Mouse (Mus musculus) embryonic fibroblast, embryonic 13.5 days (primary cell): ENCODE data around the gene Pum1. TPM values are rescaled to one million over a fixed set of nuclear protein-coding genes. Genes with fewer than 3 reads are reported as not detected.

Experiments used
- H3K27ac ChIP-seq: 2 replicates; pipeline ENCODE4 v1.5.1; 2012; ENCODE audit warnings: low read length, control low read depth, inconsistent platforms; ENCODE audit not compliant: insufficient read depth
- H3K4me1 ChIP-seq: 2 replicates; pipeline ENCODE4 v1.6.1; 2011; ENCODE audit warnings: low read length; ENCODE audit not compliant: control insufficient read depth, insufficient read depth
- H3K4me3 ChIP-seq: 2 replicates; pipeline ENCODE4 v1.5.1; 2011; ENCODE audit warnings: mild to moderate bottlenecking, control low read depth, low read length; ENCODE audit not compliant: insufficient read depth
- CTCF ChIP-seq: IDR thresholded peaks from 2 replicates; pipeline ENCODE4 v1.5.1; 2011; ENCODE audit warnings: mild to moderate bottlenecking, control low read depth, low read length, moderate library complexity, borderline replicate concordance; ENCODE audit not compliant: insufficient read depth
- POLR2A ChIP-seq: IDR thresholded peaks from 2 replicates; pipeline ENCODE4 v1.6.1; 2011; ENCODE audit warnings: low read depth, mild to moderate bottlenecking, control low read depth, low read length, moderate library complexity
- polyA plus RNA-seq: library from polyadenylated mRNA; stranded (reverse); fragments of >200 nt; gene quantifications from 2 replicates; pipeline ENCODE4 v1.2.4, GENCODE M21; 2011; ENCODE audit warnings: low read depth; ENCODE audit not compliant: missing spikeins, insufficient read length

Pum1 gene
- polyA plus RNA-seq, 1 experiment = 52.7 TPM

DNA sequence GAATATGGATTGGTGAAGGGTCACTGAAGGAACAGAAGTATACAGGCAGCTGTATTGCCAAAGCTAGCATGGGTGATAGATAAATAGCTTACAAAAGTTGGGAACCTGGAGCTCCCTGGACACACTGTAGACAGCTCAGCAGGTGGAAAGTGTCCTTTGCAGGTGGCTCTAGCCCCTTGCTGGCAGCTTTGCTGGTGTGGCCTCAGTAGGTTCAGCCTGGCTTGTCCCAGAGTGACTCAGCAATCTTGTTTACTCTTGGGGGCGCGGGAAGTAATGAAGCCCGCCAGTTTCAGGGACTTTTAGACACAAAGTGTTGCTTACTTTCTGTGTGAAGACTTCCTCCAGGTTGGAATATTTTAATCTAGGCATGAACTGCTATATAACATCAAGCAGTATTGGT is 31.9 kb downstream of the Pum1 start:
- no peak overlapping the region for H3K27ac ChIP-seq

DNA sequence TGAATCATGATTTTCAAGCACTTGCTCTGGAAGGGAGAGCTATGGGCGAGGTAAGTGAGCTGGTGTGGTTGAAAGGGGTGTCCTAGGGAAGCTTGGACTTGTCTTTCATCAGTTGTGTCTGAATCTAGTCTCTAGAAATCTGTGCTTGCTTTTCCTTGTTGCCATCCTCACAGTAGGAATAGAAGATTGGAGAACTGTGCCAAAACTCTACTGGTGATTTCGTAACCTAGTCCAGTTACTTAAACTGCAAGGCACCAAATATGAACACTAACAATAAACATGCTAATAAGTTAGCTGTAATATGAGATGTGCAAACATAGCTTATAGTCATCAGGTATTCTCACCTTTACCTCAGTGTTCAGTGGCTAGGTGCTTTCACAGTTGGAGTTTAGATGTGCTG is 37.9 kb downstream of the Pum1 start:
- Histone ChIP-seq H3K4me1 (peaks cover 7% of the 10 kb centered on the region; the same call in 1 of the 2 replicates), H3K27ac (no peak overlapping the region), H3K4me3 (no peak overlapping the region)
- no peak for TF ChIP-seq CTCF
- TF ChIP-seq POLR2A = no peak

More for the DNA sequence above, 31.9 kb downstream of the Pum1 start:
- Histone ChIP-seq H3K4me1 (no peaks in the 10 kb centered on the region), H3K4me3 (no peak overlapping the region)
- TF ChIP-seq CTCF = no peak
- no peak for TF ChIP-seq POLR2A

DNA sequence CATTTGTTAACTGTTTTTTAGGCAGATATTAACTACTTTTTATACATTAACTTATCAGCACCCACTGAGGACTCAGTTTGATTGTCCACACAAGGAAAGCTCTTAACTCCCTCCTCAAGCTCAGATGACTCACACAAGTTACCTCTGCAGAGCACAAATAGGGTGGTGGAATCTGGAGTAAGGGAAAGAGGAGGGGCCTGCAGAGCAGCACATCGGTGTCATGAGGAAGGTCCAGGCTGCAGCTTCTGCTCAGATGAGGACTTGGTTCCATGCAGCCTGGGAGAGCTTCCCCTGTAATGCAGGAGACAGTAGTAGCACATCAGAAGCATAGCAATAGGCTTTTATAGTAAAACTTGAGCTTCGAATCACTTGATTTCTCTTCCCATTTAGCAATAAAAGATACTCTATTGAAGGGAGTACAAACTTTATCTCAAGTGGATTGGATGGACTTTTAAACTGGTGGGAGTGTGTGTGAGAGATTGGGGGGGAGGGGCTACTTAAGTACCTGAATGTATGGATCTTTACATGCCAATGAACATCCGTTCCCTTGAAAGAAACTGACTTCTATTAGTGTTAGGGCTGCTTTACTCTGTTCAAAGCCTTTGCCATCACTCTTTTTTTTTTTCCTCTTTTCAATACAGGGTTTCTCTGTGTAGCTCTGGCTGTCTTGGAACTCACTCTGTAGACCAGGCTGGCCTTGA is 39.9 kb downstream of the Pum1 start:
- Histone ChIP-seq H3K4me1 (peaks cover 10% of the 10 kb centered on the region; the same call in 1 of the 2 replicates), H3K27ac (no peak overlapping the region), H3K4me3 (no peak overlapping the region)
- no peak for TF ChIP-seq POLR2A
- TF ChIP-seq CTCF = no peak

DNA sequence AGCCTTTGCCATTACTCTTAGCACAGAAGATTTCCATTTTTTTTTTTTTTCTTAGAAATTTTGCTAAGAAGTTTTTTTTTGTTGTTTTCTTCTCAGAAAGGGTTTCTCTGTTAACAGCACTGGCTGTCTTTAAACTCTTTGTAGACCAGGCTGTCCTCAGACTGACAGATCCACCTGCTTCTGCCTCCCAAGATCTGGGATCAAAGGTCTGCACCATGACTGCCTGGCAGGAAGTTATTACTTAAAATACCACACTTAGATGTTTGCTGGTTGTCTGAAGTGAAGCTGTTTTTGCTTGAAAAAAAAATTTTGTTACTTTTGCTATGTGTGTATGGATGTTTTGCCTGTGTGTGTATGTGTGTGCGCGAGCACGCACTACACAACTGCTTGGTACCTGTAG is 40.5 kb downstream of the Pum1 start:
- Histone ChIP-seq H3K4me1 (peaks cover 10% of the 10 kb centered on the region; the same call in 1 of the 2 replicates), H3K27ac (no peak overlapping the region), H3K4me3 (no peak overlapping the region)
- no peak for TF ChIP-seq CTCF
- no peak for TF ChIP-seq POLR2A

DNA sequence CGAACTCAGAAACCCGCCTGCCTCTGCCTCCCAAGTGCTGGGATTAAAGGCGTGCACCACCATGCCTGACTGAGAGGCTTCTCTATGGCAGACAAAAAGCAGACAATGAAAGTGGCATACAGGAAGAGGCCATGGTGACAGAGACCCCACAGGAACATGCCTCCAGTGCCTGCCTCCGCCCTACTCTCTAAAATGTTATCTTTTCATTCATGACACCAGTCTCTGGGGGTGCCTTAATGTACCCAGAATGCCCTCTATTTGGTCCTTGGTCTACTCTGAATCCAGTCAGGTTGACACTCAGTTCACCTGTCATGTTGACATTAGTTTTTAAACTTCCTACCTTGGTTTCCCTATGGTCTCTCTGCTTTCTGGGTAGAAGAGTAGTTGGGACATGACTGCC is 41.5 kb downstream of the Pum1 start:
- no peak overlapping the region for H3K27ac ChIP-seq
- no peak for TF ChIP-seq CTCF
- H3K4me1 ChIP-seq = peaks cover 12% of the 10 kb centered on the region; the same call in 1 of the 2 replicates
- H3K4me3 ChIP-seq = no peak overlapping the region

DNA sequence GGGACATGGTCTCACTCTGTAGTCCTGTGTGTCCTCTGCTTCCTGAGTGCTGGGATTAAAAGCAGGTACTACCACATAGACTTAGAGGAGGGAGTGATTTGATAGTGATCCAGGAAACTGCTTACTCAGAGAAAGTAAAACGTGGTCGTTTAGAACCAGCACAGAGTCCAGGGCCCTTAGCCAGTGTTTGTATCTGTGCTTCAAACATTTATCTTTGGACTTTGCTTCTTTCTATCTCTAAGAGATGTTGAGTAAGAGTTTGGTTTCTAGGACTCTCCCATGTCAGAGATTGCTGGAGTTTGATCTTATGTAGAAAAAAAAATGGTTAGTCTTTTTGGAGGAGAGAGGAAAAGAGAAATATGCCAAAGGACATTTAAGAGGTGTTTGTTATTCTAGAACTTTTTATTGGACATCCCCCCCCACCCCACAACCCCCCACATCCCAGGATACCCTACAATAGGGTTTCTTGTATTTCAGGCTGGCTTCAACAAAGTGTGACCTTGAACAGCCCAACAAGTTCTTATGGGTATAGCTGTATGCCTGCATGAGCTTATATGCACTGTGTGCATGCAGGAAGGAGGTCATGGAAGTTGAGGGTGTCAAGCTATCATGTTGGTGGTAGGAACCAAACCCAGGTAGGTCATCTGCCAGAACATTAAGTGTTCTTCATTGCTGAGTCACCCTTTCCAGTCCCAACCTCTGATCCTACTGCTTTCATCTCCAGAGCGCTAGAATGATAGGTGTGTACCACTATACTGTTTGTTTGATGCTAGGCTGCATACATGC is 43.3 kb downstream of the Pum1 start:
- TF ChIP-seq CTCF (no peak), POLR2A (no peak)
- peaks cover 9% of the 10 kb centered on the region; the same call in 1 of the 2 replicates for H3K4me1 ChIP-seq
- no peak overlapping the region for H3K27ac ChIP-seq
- no peak overlapping the region for H3K4me3 ChIP-seq

DNA sequence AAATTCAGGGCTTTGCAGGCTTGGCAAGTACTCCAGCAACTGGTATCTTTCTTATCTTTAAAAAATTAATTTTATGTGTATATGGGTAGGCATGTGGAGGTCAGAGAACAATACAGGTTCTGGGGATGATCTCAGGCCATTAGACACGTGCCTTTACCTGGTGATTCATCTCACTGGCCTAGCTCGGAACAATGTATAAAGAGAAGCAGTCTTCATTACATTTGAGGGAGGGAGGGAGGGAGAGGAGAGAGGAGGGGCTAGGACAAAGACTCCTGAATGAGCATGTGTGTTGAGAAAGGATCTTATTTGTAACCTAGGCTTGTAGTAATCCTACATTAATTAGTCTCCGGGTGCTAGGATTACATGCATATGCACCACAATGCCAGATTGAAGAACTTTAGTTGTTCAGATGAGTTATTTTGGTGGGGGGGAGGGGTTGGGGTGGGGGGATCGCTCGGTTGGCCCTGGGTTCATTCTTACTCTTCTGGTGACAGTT is 48.3 kb downstream of the Pum1 start:
- no peak overlapping the region for H3K4me3 ChIP-seq
- H3K4me1 ChIP-seq = peaks cover 7% of the 10 kb centered on the region; the same call in 1 of the 2 replicates
- H3K27ac ChIP-seq = no peak overlapping the region
- TF ChIP-seq POLR2A = no peak
- no peak for TF ChIP-seq CTCF

DNA sequence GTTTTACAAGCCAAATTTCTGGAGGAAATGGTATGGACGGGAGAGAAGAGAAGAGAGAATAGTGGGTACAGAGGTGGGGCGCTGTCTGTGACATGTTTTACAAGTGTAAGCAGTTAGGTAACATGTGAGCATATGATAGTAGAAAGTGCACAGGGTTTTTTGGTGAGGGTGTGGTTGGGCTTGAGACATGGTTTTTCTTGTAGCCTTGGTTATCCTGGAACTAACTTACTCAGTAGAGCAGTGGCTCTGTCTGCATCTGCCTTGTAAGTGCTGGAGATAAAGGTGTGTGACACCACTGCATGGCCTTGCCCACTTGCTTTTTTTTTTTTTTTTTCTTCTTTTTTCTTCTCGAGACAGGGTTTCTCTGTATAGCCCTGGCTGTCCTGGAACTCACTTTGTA is 49.2 kb downstream of the Pum1 start:
- H3K4me3 ChIP-seq = no peak overlapping the region
- peaks cover 4% of the 10 kb centered on the region; the same call in 1 of the 2 replicates for H3K4me1 ChIP-seq
- no peak overlapping the region for H3K27ac ChIP-seq
- TF ChIP-seq POLR2A (no peak), CTCF (no peak)

DNA sequence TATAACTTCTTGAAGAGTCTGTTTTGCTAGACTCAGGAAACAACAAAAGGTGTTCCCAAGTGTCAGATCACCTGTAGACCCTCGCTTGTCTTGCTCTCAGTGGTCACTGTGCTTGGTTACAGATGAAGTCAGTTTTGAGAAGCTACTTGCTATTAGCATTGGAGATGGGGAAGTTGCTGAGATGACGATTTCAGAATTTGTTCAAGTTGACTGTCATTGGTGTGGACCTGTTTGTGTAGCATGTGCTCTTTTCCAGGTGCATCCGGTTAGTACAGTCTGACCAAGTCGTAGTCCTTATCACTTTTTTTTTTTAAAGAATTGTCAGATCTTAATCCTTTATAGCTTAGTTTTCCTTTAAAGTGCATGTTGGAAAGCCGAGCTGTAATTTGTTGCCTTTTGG is 50.3 kb downstream of the Pum1 start:
- TF ChIP-seq CTCF = no peak
- no peak for TF ChIP-seq POLR2A
- no peak overlapping the region for H3K27ac ChIP-seq
- peaks cover 4% of the 10 kb centered on the region; the same call in 1 of the 2 replicates for H3K4me1 ChIP-seq
- no peak overlapping the region for H3K4me3 ChIP-seq

DNA sequence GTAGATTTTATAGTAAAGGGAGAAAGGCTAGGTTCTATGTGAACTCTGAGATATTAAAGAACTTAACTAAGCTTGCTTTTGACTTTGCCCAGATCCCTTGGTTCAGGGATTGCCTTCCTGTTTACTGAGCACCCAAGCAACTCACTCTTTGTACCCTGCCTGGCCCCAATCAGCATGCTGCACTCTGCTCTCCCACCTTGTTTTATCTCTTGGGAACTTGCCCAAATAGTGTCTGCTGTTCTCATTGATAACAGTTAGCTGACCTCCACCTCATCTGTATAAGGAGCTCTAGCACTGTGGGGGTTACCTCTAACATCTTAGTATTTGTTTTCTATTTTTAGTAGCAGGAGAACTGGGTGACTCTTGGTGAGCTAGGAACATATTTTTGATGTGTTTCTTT is 52.0 kb downstream of the Pum1 start:
- no peak for TF ChIP-seq POLR2A
- no peak for TF ChIP-seq CTCF

More for the DNA sequence above, 52.0 kb downstream of the Pum1 start:
- H3K27ac ChIP-seq = no peak overlapping the region
- H3K4me1 ChIP-seq = peaks cover 2% of the 10 kb centered on the region; the same call in 1 of the 2 replicates
- no peak overlapping the region for H3K4me3 ChIP-seq
